Mouse (Mus musculus): ENCODE measurements around the gene Jph4.

DNA sequence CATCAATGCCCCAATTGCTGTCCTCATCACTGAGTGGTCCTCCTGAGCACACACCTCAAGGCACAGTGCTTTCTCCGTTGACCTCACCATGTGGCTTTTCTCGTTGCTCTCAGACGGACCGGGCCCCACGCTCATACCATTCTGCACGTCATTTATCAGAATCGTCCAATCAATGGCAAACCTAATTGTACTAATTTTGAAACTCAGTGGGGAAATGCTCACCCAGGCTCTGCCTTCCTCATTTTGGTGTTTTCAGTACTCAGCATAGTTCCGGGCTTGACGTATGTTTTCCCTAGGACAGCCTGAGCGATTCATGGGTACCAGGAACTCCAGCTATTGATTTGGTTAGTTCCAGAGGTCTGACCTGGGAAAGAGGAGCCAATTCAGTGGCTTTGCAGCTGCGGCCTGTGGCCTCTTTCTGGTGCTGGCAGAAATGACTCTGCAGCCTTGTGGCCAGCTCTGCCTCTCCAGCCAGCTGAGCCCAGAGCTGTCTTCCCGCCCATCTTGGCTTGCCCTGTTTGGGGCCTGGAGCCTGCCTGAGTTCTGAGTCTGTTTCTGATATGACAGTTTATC, 30.2 kb upstream of the Jph4 start:
- TF ChIP-seq POLR2A (IDR thresholded peaks at IDR 0.05; ENCODE audit: insufficient read depth, low read depth, low read length) (no peak), EP300 (IDR thresholded peaks at IDR 0.05; ENCODE audit: insufficient read depth, low read depth, low read length) (no peak)
